Mouse (Mus musculus) urinary bladder, postnatal 4 days (tissue): ENCODE data around the gene Atg5.
"Not testable (repeated sequence)": the region's sequence is repeated elsewhere in the genome, so short reads cannot be mapped to it uniquely, and the experiment has no call there.

Source experiments
- DNase-seq, 2 experiments: peaks; one replicate each; pipeline ENCODE4 v3.0.0; 2021 to 2022; ENCODE audit warnings: low spot score in 2 of 2

The Atg5 gene

GRCm38 (mm10) chr10:44268145-44268860, at the start of gene Atg5:
Gene Atg5, plus strand, starts transcription at chr10:44268358.
- DNase-seq, result peak; percentile 98 to 100

GRCm38 (mm10) chr10:44219073-44219472, 49.1 kb upstream of the Atg5 start:
- DNase-seq, result not testable (repeated sequence)

GRCm38 (mm10) chr10:44224345-44224744, 43.8 kb upstream of the Atg5 start:
- peak in 1 of 2 experiments; percentile 59 for DNase-seq

- DNase-seq, result not testable (repeated sequence)
Measured at GRCm38 (mm10) chr10:44233351-44233750, 34.8 kb upstream of the Atg5 start.

- not testable (repeated sequence) for DNase-seq
Measured at GRCm38 (mm10) chr10:44235298-44235697, 32.9 kb upstream of the Atg5 start.

GRCm38 (mm10) chr10:44256624-44257023, 11.5 kb upstream of the Atg5 start:
- DNase-seq, result no peak

GRCm38 (mm10) chr10:44265835-44266234, 2.3 kb upstream of the Atg5 start:
- DNase-seq, result no peak

- DNase-seq, result no peak
Measured at GRCm38 (mm10) chr10:44266561-44266960, 1.6 kb upstream of the Atg5 start.

GRCm38 (mm10) chr10:44267426-44268142, 574 bp upstream of the Atg5 start:
- DNase-seq, result no peak

GRCm38 (mm10) chr10:44269211-44269610, 1.1 kb downstream of the Atg5 start:
- DNase-seq, result no peak

GRCm38 (mm10) chr10:44282323-44282722, 14.2 kb downstream of the Atg5 start:
- DNase-seq, result no peak

- no peak for DNase-seq
Measured at GRCm38 (mm10) chr10:44285106-44285505, 16.9 kb downstream of the Atg5 start.

GRCm38 (mm10) chr10:44285935-44286334, 17.8 kb downstream of the Atg5 start:
- DNase-seq, result no peak

- DNase-seq, result no peak
Measured at GRCm38 (mm10) chr10:44290876-44291275, 22.7 kb downstream of the Atg5 start.

- no peak for DNase-seq
Measured at GRCm38 (mm10) chr10:44292205-44292604, 24.0 kb downstream of the Atg5 start.

GRCm38 (mm10) chr10:44299165-44299564, 31.0 kb downstream of the Atg5 start:
- no peak for DNase-seq

GRCm38 (mm10) chr10:44300078-44300477, 31.9 kb downstream of the Atg5 start:
- no peak for DNase-seq

- DNase-seq, result no peak
Measured at GRCm38 (mm10) chr10:44303648-44304329, 35.6 kb downstream of the Atg5 start.

GRCm38 (mm10) chr10:44304330-44304717, 36.2 kb downstream of the Atg5 start:
- DNase-seq, result no peak

- no peak for DNase-seq
Measured at GRCm38 (mm10) chr10:44304845-44305244, 36.7 kb downstream of the Atg5 start.

- DNase-seq, result no peak
Measured at GRCm38 (mm10) chr10:44306308-44306707, 38.1 kb downstream of the Atg5 start.

GRCm38 (mm10) chr10:44308280-44308679, 40.1 kb downstream of the Atg5 start:
- no peak for DNase-seq

- DNase-seq, result no peak
Measured at GRCm38 (mm10) chr10:44309250-44309649, 41.1 kb downstream of the Atg5 start.
